Mouse (Mus musculus) Patski (cell line): ENCODE results near the gene Adrb1. TPM values are rescaled to one million over a fixed set of nuclear protein-coding genes. Genes with fewer than 3 reads are reported as not detected.

ENCODE experiments used
- ATAC-seq: fragments of 100-300 bp; one replicate; pipeline ENCODE4 v1.8.0; 2021
- CTCF ChIA-PET: fragments of 350-600 bp; sonication (Branson Sonifier 250); formaldehyde crosslinking; loops from one replicate; lab custom pipeline; 2022; ENCODE audit warnings: inconsistent platforms; lab: Charles Lee
- POLR2A ChIA-PET: fragments of 350-600 bp; sonication (Branson Sonifier 250); formaldehyde crosslinking; loops from one replicate; lab custom pipeline; 2022; ENCODE audit warnings: antibody characterized with exemption, inconsistent platforms; lab: Charles Lee
- DNase-seq: peaks from one replicate; pipeline ENCODE4 v3.0.0-alpha.2; 2011; ENCODE audit warnings: low read depth, low spot score
- H3K27me3 ChIP-seq: fragments of 371-371 bp; one replicate; pipeline ENCODE4 v1.5.1; 2021
- CTCF ChIP-seq: fragments of 100-300 bp; IDR thresholded peaks from one replicate; pipeline ENCODE4 v1.5.1; 2021
- in situ Hi-C: fragments of 300-500 bp; cut with MboI; formaldehyde crosslinking; loops from 3 replicates; pipeline ENCODE4 v1.11.1; 2018; ENCODE audit warnings: low pct_unique_long_range_greater_than_20kb, mixed read lengths
- polyA plus RNA-seq: library from polyadenylated mRNA; unstranded; gene quantifications from one replicate; pipeline ENCODE4 v1.2.3, GENCODE M21; 2021

Gene Adrb1
- polyA plus RNA-seq, 1 experiment from 2014 or later: not detected

GRCm38 (mm10) chr19:56686218-56686617 is 35.8 kb upstream of the Adrb1 start:
- ChIA-PET CTCF (no interaction called here), POLR2A (interaction anchor here (0.5 kb wide), 1 partner anchor 15 kb away, joined by 5 read pairs; no protein-coding TSS in a partner anchor)
- no peak for DNase-seq
- no peak for TF ChIP-seq CTCF
- H3K27me3 ChIP-seq: peaks cover 39% of the 10 kb centered on the region
- in situ Hi-C loops: no loop called here
- no peak for ATAC-seq

GRCm38 (mm10) chr19:56687026-56687635 is 34.9 kb upstream of the Adrb1 start:
- POLR2A ChIA-PET: no interaction called here
- TF ChIP-seq CTCF: no peak

DNA sequence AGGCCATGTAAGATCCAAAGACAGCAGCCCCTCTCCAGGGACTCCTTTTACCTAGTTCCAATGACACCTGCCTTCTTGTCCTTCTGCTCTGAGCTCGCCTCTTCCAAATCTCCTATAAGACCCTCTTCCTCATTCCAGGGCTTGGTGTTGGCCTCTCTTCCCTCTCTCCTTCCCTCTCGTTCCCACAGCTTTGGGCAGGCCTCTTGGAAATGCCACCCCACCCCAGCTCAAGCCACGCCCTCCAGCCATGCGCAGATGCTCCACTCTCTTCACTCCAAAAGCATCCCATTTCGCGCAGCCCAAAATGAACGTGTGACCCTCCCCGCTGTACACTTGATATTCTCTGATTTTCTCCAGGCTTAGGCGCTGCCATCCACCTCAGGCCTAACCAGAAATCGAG is 34.3 kb upstream of the Adrb1 start:
- H3K27me3 ChIP-seq: peaks cover 46% of the 10 kb centered on the region
- DNase-seq: no peak
- ChIA-PET POLR2A (no interaction called here), CTCF (no interaction called here)
- ATAC-seq: no peak
- in situ Hi-C loops: no loop called here
- no peak for TF ChIP-seq CTCF

More at GRCm38 (mm10) chr19:56687026-56687635, 34.9 kb upstream of the Adrb1 start:
- ATAC-seq (no peak), DNase-seq (no peak)
- CTCF ChIA-PET: no interaction called here
- H3K27me3 ChIP-seq: peaks cover 42% of the 10 kb centered on the region
- in situ Hi-C loops: no loop called here

DNA sequence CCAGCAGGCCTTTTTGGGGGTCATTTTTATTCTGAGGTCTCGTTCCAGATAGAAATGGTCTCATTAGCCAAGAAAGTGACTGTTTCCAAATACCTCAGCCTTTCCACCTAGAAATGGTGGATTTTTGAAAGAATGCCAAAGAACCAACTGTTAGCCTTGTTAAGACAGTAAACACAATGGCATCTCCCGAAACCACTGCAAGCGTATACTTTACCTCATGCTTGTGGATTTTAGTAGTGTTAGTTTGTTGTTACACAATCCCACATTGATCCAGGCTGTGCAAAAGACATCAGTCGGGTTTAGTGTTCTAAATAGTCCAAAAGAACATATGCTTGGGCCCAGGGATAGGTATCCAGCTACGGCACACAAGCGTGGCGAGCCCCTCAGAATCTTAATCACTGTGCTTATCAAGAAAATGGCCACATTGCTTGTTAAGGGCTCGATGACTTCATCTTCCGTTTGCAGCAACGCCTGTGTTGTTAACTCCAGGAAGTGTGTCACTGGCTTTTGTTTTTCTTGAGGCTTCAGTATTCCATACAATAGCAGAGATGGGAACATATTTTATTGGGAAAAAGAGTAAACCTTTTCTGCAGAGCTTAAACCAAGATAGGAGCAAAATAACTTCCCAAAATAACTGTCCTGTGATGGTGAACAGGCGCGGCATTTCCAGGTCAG is 33.2 kb upstream of the Adrb1 start:
- DNase-seq: no peak
- no peak for ATAC-seq
- TF ChIP-seq CTCF: no peak
- peaks cover 52% of the 10 kb centered on the region for H3K27me3 ChIP-seq
- ChIA-PET POLR2A (no interaction called here), CTCF (interaction anchor here (1.0 kb wide), 1 partner anchor 9 kb away, joined by 3 read pairs; no protein-coding TSS in a partner anchor)
- in situ Hi-C loops: no loop called here

GRCm38 (mm10) chr19:56689493-56689892 is 32.5 kb upstream of the Adrb1 start:
- no peak for TF ChIP-seq CTCF
- ChIA-PET CTCF (interaction anchor here (1.0 kb wide), 1 partner anchor 8 kb away, joined by 3 read pairs; no protein-coding TSS in a partner anchor), POLR2A (no interaction called here)
- DNase-seq: no peak
- in situ Hi-C loops: no loop called here
- H3K27me3 ChIP-seq: peaks cover 46% of the 10 kb centered on the region
- no peak for ATAC-seq

DNA sequence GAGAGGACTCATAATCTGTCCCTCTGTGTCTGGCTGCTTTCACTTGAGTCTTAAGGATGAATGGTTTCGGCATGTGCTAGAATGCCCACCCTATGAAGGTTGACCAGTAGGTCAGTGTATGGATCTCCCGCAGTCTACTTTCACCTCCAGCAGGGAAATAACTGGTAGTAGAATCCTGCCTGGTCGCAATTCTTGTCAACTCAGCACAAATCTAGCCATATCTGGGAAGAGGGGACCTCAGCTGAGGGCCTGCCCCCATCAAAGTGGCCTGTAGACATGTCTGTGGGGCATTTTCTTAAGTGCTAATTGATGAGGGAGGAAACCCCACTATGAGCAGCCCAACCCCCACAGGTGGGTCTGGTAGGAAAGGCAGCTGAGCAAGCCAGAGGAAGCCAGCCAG is 30.9 kb upstream of the Adrb1 start:
- in situ Hi-C loops: no loop called here
- peaks cover 42% of the 10 kb centered on the region for H3K27me3 ChIP-seq
- no peak for DNase-seq
- ChIA-PET CTCF (no interaction called here), POLR2A (no interaction called here)
- no peak for ATAC-seq
- no peak for TF ChIP-seq CTCF

DNA sequence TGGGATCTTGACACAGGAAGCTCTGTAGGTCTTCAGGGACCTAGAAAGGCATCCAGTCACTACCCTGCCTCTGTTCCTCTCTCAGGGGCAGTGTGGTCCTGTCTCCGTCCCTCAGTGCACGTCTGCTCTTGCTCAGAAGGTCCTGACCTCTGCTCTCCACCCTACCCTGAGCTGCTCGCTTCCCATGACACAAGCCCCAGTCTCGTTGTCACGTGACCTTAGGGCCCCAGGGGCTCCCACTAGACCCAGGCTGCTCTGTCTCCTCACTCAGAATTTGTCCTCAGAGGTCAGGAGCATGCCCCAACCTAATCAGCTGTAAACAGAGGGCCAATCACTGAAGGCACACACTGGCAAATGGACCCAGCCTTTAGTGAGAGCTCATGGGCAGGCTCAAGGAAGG is 29.5 kb upstream of the Adrb1 start:
- POLR2A ChIA-PET: no interaction called here
- CTCF ChIA-PET: no interaction called here
- in situ Hi-C loops: no loop called here
- peaks cover 37% of the 10 kb centered on the region for H3K27me3 ChIP-seq
- no peak for TF ChIP-seq CTCF
- DNase-seq (no peak), ATAC-seq (no peak)

GRCm38 (mm10) chr19:56697370-56698144 is 24.4 kb upstream of the Adrb1 start:
- in situ Hi-C loops: no loop called here
- no peak for TF ChIP-seq CTCF

GRCm38 (mm10) chr19:56700848-56701247 is 21.2 kb upstream of the Adrb1 start:
- H3K27me3 ChIP-seq: peaks cover 9% of the 10 kb centered on the region
- ATAC-seq (no peak), DNase-seq (no peak)
- in situ Hi-C loops: no loop called here
- TF ChIP-seq CTCF: no peak
- ChIA-PET CTCF (no interaction called here), POLR2A (no interaction called here)

More at GRCm38 (mm10) chr19:56697370-56698144, 24.4 kb upstream of the Adrb1 start:
- CTCF ChIA-PET: interaction anchor here (0.6 kb wide), 1 partner anchor 9 kb away, joined by 3 read pairs; no protein-coding TSS in a partner anchor
- ATAC-seq (no peak), DNase-seq (no peak)
- H3K27me3 ChIP-seq: peaks cover 26% of the 10 kb centered on the region
- POLR2A ChIA-PET: no interaction called here

DNA sequence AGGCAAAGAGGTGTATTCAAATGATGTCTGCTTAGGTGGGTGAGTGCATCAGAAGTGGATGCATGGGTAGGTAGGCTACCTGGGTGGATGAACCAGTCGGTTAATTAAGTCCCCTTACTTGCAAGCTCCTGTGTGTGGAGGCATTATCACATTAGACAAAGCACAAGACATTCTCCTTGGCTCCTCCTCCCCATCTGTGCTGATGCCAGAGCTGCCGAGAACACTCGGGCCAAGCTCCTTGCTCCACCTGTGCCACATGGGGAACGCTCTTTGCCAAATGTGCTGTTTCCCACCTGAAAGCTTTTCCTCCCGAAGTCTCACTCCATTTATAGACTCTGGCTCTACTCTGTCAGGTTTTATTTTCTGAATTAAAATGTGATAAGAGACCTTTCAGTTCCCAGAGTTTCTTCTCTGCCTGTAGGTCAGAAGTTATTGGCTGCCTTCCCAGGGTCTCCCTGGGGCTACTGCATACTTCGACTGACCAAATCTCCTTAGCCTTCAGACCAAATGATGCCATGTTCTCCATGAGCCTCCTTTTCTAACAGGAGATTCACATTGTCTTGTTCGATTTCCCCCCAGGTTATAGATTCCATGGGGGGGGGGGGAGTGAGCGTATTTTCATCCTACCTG is 20.5 kb upstream of the Adrb1 start:
- TF ChIP-seq CTCF: no peak
- ChIA-PET CTCF (no interaction called here), POLR2A (interaction anchor here (0.7 kb wide), 1 partner anchor 378 kb away, joined by 4 read pairs; no protein-coding TSS in a partner anchor)
- peaks cover 8% of the 10 kb centered on the region for H3K27me3 ChIP-seq
- in situ Hi-C loops: no loop called here
- DNase-seq (no peak), ATAC-seq (no peak)
